Mouse (Mus musculus): ENCODE data around the gene Inpp4b. TPM values are rescaled to one million over a fixed set of nuclear protein-coding genes. Genes with fewer than 3 reads are reported as not detected.
A peak's percentile ranks its signal among the peaks of the same experiment; 100 is the strongest.
"Not testable (repeated sequence)": the region's sequence is repeated elsewhere in the genome, so short reads cannot be mapped to it uniquely, and the experiment has no call there.

Inpp4b gene
- polyA plus RNA-seq, 1 experiment from 2014 or later: 4.6 TPM

DNA sequence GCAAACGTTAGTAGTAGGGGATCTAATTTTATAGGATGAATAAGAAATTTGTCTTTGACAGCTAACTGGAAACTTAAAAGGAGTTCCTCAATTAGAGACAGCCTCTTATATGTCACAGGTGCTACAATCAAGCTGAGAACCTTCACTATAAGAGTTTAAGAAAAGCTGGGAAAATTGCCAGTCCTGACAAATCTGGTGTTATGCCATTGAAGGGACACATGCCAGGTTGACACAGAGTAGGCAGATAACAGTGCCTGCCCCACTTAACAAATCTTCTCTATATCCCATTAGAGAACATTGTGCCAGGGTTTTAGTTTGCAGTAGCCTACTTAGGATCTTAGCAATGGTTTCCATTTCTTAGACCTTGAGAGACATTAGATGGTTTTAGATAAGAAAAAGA, 456.1 kb downstream of the Inpp4b start:
- Histone ChIP-seq H3K4me1 (replicated peaks; ENCODE audit: control insufficient read depth, insufficient read depth, low read length) (no peaks in the 10 kb centered on the region), H3K27ac (ENCODE audit: low read depth, low read length) (no peak overlapping the region), H3K27me3 (replicated peaks; ENCODE audit: control insufficient read depth, insufficient read depth, low read length) (no peaks in the 10 kb centered on the region), H3K4me2 (replicated peaks; ENCODE audit: low read depth) (no peak overlapping the region), H3K9ac (ENCODE audit: low read depth, low read length) (no peak overlapping the region), H3K9me3 (ENCODE audit: control insufficient read depth) (no peaks in the 10 kb centered on the region), H3K4me3 (ENCODE audit: low read depth, low read length) (no peak overlapping the region), H3K36me3 (ENCODE audit: control insufficient read depth, insufficient read depth) (no peaks in the 10 kb centered on the region)
- ATAC-seq: no peak
- WGBS: 76% methylated on average over 1 of the region's 1 CpGs
- no peak for TF ChIP-seq CTCF (IDR thresholded peaks at IDR 0.05; ENCODE audit: low read depth)

DNA sequence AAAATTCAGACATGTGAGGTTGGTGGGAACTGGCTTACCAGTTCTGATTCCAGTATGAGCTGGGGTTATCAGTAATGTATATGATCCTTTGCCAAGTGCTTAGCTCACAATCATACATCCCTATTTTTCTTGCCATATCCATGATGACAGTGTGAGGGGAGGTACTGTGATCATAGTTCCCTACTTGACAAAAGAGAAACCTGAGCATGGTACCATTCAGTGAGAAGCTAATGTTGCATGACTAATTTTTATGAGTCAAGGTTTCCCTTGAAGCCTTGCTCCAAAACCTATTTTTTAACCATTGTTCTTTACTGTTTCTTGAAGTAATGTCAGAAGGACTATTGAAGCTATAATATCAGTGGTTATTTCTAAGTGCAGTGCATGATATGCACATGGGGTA, 458.4 kb downstream of the Inpp4b start:
- no peaks in the 10 kb centered on the region for H3K27me3 ChIP-seq (replicated peaks; ENCODE audit: control insufficient read depth, insufficient read depth, low read length)
- no peak overlapping the region for H3K27ac ChIP-seq (ENCODE audit: low read depth, low read length)
- no peaks in the 10 kb centered on the region for H3K9me3 ChIP-seq (ENCODE audit: control insufficient read depth)
- no peak for ATAC-seq
- TF ChIP-seq CTCF (IDR thresholded peaks at IDR 0.05; ENCODE audit: low read depth): no peak
- H3K4me2 ChIP-seq (replicated peaks; ENCODE audit: low read depth): no peak overlapping the region
- H3K4me3 ChIP-seq (ENCODE audit: low read depth, low read length): no peak overlapping the region
- H3K9ac ChIP-seq (ENCODE audit: low read depth, low read length): no peak overlapping the region
- H3K4me1 ChIP-seq (replicated peaks; ENCODE audit: control insufficient read depth, insufficient read depth, low read length): no peaks in the 10 kb centered on the region
- H3K36me3 ChIP-seq (ENCODE audit: control insufficient read depth, insufficient read depth): no peaks in the 10 kb centered on the region

DNA sequence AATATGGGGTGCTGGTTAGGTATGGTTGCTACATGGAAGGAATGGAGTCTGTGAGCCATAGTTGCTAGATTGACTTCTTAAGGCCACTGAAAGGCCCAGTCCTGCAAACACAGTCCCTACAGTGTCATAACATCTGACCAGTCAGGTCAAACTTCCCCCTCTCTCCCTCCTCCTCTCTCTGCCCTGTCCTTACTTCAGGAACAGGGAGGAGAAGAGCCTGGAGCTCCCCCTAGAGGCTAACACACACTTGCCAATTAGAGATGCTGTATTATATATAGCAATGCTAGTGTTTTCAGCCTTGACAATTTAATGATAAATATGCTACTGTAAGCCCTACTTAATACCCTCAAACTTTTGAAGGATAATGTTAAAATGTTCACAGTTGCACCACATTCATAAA, 464.4 kb downstream of the Inpp4b start:
- ATAC-seq: 0 out of 2 replicates have a peak, but pooled peaks have one; percentile 59
- no peak overlapping the region for H3K27ac ChIP-seq (ENCODE audit: low read depth, low read length)
- no peaks in the 10 kb centered on the region for H3K4me1 ChIP-seq (replicated peaks; ENCODE audit: control insufficient read depth, insufficient read depth, low read length)
- no peak overlapping the region for H3K4me2 ChIP-seq (replicated peaks; ENCODE audit: low read depth)
- no peaks in the 10 kb centered on the region for H3K9me3 ChIP-seq (ENCODE audit: control insufficient read depth)
- H3K4me3 ChIP-seq (ENCODE audit: low read depth, low read length): no peak overlapping the region
- H3K27me3 ChIP-seq (replicated peaks; ENCODE audit: control insufficient read depth, insufficient read depth, low read length): no peaks in the 10 kb centered on the region
- no peaks in the 10 kb centered on the region for H3K36me3 ChIP-seq (ENCODE audit: control insufficient read depth, insufficient read depth)
- TF ChIP-seq CTCF (IDR thresholded peaks at IDR 0.05; ENCODE audit: low read depth): peak; percentile 89
- H3K9ac ChIP-seq (ENCODE audit: low read depth, low read length): no peak overlapping the region

DNA sequence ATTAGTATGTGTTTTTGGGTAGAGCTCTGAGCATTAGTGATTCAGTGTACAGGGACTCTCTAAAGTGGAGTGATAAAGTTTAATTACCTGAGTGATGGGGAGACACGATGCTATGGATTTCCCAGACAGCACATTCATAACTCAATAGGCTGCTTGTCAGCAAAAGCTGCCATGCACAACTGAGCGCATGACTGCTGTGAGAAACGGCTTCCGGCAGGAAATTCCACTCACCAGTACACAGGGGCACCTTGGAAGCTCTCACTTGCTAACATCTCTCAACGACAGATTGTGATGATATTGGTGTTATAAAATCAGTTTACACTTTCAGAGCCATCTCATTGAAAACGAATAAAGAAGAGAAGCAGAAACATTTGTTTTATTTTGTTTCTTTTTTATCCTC, 465.2 kb downstream of the Inpp4b start:
- 59% methylated on average over 6 of the region's 6 CpGs for WGBS
- ATAC-seq: no peak
- Histone ChIP-seq H3K27ac (ENCODE audit: low read depth, low read length) (no peak overlapping the region), H3K9me3 (ENCODE audit: control insufficient read depth) (no peaks in the 10 kb centered on the region), H3K27me3 (replicated peaks; ENCODE audit: control insufficient read depth, insufficient read depth, low read length) (no peaks in the 10 kb centered on the region), H3K4me3 (ENCODE audit: low read depth, low read length) (no peak overlapping the region), H3K9ac (ENCODE audit: low read depth, low read length) (no peak overlapping the region), H3K36me3 (ENCODE audit: control insufficient read depth, insufficient read depth) (no peaks in the 10 kb centered on the region), H3K4me2 (replicated peaks; ENCODE audit: low read depth) (no peak overlapping the region), H3K4me1 (replicated peaks; ENCODE audit: control insufficient read depth, insufficient read depth, low read length) (no peaks in the 10 kb centered on the region)
- TF ChIP-seq CTCF (IDR thresholded peaks at IDR 0.05; ENCODE audit: low read depth): no peak

DNA sequence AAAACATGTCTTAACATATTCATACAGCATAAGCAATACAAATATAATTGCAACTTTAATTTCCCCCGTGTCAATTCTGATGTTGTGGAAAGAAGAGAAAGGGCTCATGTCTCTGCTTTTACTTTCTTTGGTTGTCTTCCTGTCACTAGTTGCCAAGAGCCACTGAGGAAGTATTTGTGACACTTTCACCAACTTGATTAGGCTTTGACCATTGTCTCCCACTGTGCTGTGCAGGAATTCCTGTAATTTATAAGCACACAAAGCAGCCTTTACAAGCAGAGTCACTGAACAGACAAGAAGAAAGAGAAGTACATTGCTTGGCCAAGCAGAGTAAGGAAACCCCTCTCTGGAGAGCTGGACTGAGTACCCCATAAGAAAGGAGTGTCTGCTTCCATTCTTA, 466.1 kb downstream of the Inpp4b start:
- no peak for ATAC-seq
- WGBS: 67% methylated on average over 1 of the region's 1 CpGs
- no peaks in the 10 kb centered on the region for H3K36me3 ChIP-seq (ENCODE audit: control insufficient read depth, insufficient read depth)
- no peak overlapping the region for H3K4me3 ChIP-seq (ENCODE audit: low read depth, low read length)
- no peak overlapping the region for H3K9ac ChIP-seq (ENCODE audit: low read depth, low read length)
- no peaks in the 10 kb centered on the region for H3K4me1 ChIP-seq (replicated peaks; ENCODE audit: control insufficient read depth, insufficient read depth, low read length)
- no peak overlapping the region for H3K4me2 ChIP-seq (replicated peaks; ENCODE audit: low read depth)
- H3K27ac ChIP-seq (ENCODE audit: low read depth, low read length): no peak overlapping the region
- H3K27me3 ChIP-seq (replicated peaks; ENCODE audit: control insufficient read depth, insufficient read depth, low read length): no peaks in the 10 kb centered on the region
- H3K9me3 ChIP-seq (ENCODE audit: control insufficient read depth): no peaks in the 10 kb centered on the region
- TF ChIP-seq CTCF (IDR thresholded peaks at IDR 0.05; ENCODE audit: low read depth): no peak

DNA sequence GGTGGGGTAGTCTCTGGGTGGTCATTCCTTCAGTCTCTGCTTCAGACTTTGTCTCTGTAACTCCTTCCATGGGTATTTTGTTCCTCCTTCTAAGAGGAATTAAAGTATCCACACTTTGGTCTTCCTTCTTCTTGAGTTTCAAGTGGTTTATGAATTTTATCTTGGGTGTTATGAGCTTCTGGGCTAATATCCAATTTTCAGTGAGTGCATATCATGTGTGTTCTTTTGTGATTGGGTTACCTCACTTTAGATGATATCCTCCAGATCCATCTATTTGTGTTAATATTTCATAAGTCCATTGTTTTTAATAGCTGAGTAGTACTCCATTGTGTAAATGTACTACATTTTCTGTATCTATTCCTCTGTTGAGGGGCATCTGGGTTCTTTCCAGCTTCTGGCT, 467.1 kb downstream of the Inpp4b start:
- H3K9ac ChIP-seq (ENCODE audit: low read depth, low read length); H3K27ac ChIP-seq (ENCODE audit: low read depth, low read length); H3K9me3 ChIP-seq (ENCODE audit: control insufficient read depth); H3K27me3 ChIP-seq (replicated peaks; ENCODE audit: control insufficient read depth, insufficient read depth, low read length); H3K4me1 ChIP-seq (replicated peaks; ENCODE audit: control insufficient read depth, insufficient read depth, low read length); H3K36me3 ChIP-seq (ENCODE audit: control insufficient read depth, insufficient read depth); ATAC-seq; H3K4me3 ChIP-seq (ENCODE audit: low read depth, low read length); H3K4me2 ChIP-seq (replicated peaks; ENCODE audit: low read depth): not testable (repeated sequence)

DNA sequence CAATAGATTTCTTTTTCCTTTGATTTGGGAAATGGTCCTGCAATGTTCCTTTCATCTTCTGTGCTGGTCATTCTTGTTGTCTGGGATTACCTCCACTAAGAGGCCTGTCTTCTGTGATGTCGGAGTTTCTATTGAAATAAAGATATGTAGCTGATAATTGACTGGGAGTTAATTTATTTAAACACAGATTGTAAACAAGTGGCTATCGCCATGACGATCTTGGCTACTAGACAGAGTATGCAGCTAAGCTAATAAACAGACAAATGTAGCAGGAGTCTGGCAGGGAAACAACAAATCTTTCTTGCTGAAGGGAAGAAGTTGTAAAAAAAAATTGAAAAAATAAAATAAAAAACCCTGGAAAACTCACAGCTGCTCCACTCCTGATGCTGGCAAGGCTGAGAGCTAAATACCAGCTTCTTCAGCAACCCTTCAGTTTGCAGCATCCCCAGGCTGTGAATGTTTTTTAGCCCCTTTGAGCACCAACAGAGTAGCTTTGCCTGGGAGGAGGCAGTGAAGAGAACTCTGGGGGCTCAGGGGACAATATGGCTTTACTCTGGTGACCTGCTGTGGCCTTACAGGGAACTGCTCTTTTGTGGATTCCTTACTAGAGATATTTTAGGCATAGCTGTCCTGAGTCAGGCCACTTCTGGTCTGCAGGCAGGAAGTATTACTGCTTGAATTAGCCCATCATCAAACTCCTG, 469.8 kb downstream of the Inpp4b start:
- Histone ChIP-seq H3K9ac (ENCODE audit: low read depth, low read length) (no peak overlapping the region), H3K4me3 (ENCODE audit: low read depth, low read length) (no peak overlapping the region), H3K4me1 (replicated peaks; ENCODE audit: control insufficient read depth, insufficient read depth, low read length) (no peaks in the 10 kb centered on the region), H3K4me2 (replicated peaks; ENCODE audit: low read depth) (no peak overlapping the region), H3K9me3 (ENCODE audit: control insufficient read depth) (no peaks in the 10 kb centered on the region), H3K27me3 (replicated peaks; ENCODE audit: control insufficient read depth, insufficient read depth, low read length) (no peaks in the 10 kb centered on the region), H3K36me3 (ENCODE audit: control insufficient read depth, insufficient read depth) (no peaks in the 10 kb centered on the region), H3K27ac (ENCODE audit: low read depth, low read length) (no peak overlapping the region)
- peak; percentile 47 for TF ChIP-seq CTCF (IDR thresholded peaks at IDR 0.05; ENCODE audit: low read depth)
- ATAC-seq: no peak
- 20% methylated on average over 3 of the region's 3 CpGs for WGBS

Data from intestine, postnatal 0 days (tissue).